Mouse (Mus musculus) mesoderm, embryonic 11.5 days (tissue): Measurements from ENCODE around the gene Pip5k1b.

ENCODE experiments used
- DNase-seq: peaks from one replicate; pipeline ENCODE4 v3.0.0-alpha.2; 2012; ENCODE audit warnings: low read depth, low spot score

Pip5k1b gene

DNA sequence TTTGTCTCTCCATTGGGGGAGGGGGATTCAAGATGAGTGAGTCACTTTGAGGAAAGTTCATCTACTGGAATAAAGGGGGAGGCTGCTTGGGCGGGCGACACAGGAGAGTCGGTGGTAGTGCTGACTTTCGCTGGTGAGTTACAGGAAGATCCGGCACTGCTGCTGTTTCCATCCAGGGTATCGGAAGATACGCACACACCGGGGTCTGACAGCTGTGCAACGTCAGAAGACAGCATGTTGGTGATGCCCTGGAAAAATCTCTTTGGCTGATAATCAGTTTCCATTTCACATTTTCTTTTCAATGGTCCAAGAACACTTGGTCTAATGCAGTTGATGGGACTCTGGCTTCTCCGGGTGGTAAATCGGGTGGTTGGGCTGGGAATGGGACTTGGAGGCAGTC lies 79.2 kb downstream of the Pip5k1b start:
- DNase-seq: peak; percentile 15

DNA sequence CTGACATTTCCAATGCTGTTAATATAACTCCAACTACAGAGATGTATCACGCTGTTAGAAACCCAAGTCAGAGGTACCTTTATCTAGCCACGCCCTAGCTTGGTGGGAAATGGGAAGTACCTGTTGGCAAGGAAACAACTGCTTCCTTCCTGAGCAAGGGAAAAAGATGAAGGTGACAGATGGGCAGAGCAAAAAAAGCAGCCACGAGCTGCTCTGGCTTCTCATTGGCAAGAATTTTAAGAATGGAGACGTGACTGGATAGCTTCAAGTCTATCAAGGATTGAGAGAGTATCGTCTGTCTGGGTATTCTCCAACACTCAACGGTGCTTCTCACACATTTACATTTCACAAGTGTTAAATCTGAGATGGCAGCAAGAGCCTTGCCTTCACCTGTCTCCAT lies 80.4 kb downstream of the Pip5k1b start:
- no peak for DNase-seq

DNA sequence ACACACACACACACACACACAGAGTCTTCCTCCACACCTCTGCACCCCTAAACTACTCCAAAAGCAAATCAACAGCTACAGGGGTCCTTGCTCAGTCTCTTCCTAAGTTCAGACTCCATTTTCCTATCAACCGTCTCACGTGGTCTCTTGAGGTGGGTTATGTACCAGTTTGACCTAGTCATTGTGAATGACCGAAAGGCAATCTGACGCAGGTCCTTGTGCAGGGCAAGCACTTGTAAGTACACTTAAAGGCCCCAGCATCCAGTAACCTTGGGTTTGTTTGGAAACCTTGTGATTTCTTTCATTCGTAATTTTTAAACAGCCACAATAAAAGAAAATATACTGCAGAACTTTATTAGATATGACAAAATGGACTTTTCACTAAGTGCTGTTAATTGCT lies 83.2 kb downstream of the Pip5k1b start:
- no peak for DNase-seq

DNA sequence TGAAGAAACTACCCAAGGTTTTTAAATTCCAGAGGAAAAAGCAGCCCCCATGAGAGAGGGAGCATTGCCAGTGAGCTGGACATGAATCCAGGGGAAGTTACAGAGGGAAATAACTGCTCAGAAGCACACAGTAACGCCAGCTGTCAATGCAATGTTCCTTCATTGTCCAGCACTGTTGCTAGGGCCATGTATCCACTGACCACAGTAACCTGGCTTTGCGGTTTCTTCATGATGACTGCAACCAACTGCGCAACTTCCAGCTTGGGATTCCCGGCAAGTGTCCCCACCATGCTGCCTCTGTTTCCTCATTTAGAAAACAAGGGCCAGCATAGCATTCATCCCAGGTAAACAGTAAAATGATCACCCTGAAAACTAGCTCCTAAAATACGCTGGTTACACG lies 84.1 kb downstream of the Pip5k1b start:
- no peak for DNase-seq

DNA sequence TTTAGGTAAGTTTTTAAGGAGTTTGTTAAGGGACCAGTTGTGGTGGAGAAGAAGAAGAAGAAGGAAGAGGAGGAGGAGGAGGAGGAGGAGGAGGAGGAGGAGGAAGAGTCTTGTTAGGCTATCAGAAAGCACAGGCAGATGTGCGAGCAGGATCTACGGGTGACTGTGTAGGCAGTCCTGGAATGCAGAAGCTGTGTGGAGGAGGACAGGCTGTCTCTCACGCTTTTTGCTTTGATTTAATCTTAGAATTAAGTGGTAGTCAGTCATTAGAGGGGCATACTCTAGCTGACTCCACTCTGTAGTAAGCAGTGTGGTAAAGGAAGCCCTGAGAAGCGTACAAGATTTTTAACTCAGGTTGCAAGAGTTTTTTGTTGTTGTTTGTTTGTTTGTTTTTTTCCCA lies 86.5 kb downstream of the Pip5k1b start:
- DNase-seq: no peak

DNA sequence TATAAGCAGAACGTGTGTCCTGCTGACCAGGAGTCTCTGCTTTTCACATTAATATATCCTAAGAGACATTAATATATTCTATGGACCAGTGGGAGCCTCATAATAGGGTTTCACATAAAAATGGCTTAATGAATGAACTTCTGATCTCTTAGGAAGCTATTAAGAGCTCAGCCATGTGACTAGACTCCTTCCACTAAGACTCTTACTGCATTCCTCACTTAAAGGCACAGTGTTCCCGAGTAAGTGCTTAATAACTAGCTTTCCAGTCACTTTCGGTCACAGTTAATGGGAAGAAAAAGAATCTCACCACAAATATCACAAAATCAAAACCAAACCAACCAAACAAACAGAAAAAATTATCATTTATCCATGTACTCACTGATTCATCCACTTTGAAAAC lies 87.1 kb downstream of the Pip5k1b start:
- DNase-seq: no peak

DNA sequence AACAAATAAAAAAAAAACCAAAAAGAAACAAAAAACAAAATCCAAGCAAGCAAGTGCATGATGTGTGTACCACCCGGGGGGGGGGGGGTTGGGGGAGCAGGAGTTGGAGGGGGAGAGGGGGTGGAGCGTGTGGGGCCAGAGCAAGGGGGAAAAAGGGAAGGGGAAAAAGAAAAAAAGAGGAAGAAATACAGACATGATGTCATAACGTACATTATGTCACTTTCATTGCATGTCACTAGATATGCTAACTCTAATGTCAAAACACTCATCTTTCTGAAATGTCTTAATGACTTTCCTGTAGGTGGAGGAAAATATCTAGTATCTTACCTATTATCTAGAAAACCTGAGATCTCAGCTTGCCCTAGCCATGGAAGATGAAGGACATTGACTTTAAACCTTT lies 92.7 kb downstream of the Pip5k1b start:
- DNase-seq: no peak

DNA sequence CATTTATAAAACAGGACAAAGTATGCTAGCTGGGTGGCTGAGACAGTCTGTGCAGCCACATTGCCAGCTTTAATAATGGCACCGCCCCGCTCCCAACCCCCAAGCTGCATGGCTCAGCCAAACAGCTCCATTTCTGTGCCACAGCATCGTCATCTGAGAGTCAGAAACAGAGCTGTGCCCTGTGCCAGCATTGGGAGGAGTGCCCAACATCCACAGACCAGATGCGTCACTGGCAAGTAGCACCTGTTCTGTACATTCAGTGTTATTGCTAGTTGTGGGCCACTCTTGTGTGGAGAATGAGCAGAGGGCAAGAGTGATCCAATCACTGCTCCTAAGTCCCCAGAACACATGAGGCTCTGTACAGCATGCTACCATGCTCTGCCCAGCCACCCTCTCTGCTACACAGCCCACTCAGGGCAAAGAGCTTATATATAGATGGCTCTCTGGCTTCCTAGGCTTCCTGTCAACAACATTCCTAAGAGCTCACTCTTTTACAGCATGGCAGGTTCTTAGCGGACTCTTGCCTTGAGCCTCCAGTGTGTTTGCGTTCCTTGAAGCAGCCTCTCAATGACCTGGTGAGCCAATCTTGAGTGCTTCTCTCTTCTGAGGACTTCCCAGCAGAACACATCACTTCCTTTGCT lies 99.0 kb downstream of the Pip5k1b start:
- no peak for DNase-seq

DNA sequence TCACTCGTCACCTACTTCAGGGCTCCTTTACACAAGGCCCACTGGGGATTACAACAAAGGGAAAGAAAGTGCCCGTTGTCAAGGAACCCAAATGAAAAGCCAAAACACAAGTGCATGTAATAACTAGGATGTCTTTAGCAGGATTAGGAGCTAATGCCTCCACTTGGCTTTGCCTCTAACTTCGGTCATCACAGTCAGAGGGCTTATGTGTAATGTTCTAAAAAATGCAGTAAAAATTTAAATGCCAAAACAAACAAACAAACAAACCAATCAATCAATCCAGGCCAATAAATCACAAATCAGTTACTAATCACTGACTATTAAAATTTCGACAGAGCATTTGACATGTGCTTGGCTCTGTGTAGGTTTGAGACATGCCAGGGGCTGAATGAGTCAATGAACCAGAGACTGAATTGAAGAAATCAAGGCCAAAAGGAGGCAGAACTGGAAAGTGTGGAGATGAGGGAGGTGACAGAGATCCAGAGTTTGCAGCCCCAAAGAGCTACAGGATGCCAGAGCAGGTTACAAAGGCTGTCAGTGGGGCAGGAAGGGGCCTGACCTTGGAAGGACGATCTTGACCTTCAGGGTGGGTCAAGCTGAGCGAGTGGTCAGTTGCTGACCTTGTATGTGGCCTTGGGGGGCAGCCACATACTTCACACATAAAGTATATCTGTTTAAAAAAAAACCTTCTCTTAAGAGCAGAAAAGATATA lies 100.3 kb downstream of the Pip5k1b start:
- DNase-seq: no peak

DNA sequence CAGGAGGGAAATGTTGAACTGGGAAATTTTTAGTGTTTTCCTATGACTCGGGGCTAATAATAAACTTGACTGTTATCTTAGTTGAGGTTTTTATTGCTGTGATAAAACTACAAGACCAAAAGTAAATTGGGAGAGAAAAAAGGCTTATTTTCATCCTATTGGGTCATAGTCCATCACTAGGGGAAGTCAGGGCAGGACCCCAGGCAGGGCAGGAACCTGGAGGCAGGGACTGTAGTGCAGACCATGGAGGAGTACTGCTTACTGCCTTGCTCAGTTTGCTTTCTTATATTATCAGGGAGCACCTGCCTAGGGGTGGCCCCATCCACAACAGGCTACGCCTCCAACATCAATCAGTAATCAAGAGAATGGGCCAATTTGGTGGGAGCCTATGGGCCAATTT lies 101.2 kb downstream of the Pip5k1b start:
- no peak for DNase-seq

DNA sequence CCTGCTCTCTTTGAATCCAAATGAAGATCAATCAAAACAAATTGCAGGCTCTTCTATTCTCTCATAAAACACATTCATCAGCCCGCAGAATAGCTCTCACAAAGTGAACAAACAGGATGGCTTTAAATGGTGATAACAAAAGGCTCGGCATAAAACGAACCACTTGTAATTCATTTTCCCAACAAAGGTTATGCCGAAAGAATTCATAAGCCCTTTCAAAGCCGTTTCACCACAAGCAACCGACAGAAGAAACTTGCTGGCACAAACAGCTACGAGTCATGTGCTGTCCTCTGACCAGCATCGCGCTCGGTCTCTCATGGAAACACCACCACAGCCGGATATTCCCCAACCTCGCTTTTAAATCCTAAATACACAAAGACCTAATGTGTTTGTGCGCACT lies 102.3 kb downstream of the Pip5k1b start:
- DNase-seq: peak; percentile 12

DNA sequence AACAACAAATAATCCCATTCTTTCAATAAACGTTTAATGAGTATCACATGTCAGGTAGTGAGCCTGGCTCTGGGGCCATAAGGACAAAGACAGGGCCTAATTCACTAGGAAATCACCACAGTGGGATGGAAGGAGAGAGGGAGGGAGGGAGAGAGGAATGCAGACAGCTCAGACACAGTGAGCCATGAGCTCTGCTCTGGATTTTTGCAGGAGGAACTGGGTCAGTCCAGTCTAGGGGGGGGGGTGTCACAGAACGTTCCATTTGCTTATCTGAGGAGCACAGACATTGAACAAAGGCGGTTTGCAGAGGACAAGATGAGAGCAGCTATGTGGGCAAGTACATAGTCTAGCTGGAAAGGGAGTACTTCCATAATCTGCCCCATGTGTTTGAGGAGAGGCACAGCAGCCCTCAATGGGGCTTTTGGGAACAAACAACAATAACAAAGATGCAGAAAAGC lies 103.2 kb downstream of the Pip5k1b start:
- peak; percentile 75 for DNase-seq

DNA sequence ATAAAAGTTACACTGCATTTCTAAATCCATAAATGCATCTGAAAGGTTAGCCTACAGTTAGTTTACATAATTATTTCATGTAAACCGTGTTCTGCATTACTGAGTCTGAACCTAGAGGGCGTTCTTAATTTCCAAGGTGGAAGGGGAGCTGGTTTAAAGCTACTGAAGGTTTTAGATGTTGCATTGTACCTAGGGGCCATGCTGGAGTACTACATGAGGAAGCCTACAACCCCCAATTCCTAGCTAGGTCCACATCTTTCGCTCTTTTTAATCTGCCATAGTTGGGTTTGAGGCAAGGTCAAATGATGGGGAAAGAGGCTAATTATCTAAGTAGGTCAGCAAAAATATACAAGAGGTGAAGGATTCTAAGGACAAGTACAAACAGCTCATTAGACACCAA lies 104.0 kb downstream of the Pip5k1b start:
- no peak for DNase-seq

DNA sequence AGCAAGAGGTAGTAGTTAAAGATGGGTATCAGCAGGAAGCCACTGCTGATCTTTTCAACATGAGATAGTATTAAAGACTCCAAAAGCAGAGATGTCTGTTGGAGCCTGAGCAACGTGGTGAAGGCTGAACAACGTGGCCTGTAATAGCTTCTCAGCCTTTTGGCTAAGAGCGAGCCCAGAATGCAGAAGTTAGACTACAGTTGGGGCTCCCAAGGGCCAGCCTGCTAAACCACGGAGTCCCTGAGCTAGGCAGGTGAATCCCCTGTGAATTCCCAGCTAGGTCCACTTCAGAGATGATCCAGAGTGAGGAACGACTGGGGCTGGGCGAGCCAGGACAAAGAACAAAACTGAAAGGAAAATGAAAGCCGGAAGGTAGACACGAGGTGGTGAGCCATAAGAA lies 104.9 kb downstream of the Pip5k1b start:
- DNase-seq: no peak

DNA sequence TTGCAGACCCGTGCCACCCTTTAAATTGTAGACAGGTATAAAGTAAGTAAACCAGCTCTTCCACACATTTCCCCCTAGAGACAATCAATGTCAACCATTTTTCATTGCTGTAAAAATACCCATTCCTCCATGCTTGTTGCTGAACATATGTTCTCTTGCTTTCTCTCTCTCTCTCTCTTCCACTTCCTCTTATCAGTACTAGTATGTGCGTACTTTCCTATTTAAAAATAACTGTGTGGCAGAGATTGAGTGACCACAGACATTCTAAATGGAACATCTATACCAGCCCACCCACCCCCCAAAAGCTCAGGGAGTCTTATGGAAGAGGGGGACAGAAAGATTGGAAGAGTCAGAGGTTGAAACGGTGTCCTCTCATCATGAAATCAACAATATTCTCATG lies 111.3 kb downstream of the Pip5k1b start:
- no peak for DNase-seq

DNA sequence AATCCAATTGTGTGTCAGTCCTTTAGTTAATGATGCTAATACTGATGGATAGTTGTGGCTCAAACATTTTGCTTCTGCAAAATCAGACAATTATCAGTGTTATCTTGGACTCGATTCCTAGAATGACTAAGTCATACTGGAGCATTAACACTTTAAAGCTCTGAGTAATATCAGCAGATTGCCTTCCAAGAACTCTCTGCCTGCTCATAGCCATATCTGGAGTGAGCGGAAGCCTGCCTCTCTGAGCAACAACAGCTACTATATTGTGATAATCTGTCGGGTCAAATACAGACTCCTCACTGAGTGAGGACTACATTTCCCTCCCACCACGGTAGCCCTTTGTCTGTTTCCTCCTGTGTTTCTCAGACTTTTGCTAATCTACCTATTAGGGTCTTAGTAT lies 116.0 kb downstream of the Pip5k1b start:
- DNase-seq: no peak

DNA sequence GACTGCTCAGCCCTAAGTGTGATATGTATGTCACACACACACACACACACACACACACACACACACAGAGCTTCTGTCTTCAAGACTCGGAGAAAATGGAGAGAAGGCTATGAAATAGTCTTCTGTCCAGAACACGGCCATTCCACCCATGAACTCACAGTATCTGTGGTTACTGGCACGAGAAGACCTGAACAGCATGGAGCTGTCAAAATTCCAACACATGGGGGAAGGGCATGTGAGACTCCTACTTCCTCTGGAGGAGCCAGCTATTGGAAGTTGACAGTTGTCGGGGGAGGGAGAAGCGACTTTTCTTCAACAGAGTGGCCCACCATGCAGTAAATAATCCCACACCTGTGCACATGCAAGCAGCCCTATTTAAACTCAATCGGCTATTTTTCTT lies 121.4 kb downstream of the Pip5k1b start:
- no peak for DNase-seq

DNA sequence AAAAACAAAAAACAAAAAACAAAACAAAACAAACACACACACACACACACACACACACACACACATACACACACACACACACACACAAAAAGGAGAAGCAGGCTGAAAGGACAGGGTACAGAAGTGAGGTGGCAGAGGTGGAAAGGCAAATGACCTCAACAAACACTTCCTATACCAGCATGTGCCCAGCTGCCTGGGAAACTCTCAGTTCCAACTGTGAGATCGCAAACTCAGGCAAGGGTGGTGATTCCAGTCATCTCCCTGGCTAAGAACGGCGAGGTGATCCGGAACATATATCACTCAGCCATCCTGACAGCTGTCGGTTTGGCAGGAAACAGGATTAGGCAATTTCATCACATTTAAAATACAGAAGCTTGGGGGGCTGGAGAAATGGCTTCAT lies 123.2 kb downstream of the Pip5k1b start:
- DNase-seq: no peak

DNA sequence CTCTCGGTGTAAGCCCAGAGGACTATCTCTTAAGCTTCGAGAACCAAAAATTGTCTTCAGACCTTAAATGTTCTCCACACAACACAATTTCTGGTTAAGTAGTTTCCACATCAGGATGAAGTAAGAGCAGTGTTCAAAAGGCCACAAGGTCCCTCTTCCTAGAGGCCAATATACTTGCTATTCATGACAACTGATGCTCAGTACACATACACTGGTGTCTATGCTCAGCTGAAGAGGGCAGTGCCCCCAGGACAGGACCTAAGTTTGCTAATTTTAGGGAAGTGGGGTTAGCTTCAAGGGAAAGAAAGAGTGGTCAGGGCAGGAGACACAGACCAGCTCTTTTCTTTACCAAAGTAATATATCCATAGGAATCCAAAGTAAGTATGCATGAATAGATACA lies 124.3 kb downstream of the Pip5k1b start:
- no peak for DNase-seq

DNA sequence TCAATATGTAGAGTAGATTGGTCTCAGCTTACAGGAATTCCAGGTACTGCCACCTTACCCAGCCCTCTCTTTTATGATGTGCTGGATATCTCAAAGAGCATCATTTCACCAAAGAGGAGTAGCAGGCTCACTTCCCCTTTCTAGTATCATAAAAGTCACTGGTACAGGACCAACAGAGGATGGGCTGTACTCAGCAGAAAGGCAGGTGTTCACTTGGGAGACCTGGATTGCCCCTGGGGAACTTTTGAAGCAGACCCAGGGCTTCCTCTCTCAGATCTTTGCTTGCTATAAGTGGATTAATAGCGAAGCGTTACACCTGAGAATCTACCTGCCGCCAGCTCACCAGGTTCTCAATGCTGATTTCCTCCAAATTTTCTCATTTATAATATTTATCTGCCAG lies 127.7 kb downstream of the Pip5k1b start:
- DNase-seq: no peak

DNA sequence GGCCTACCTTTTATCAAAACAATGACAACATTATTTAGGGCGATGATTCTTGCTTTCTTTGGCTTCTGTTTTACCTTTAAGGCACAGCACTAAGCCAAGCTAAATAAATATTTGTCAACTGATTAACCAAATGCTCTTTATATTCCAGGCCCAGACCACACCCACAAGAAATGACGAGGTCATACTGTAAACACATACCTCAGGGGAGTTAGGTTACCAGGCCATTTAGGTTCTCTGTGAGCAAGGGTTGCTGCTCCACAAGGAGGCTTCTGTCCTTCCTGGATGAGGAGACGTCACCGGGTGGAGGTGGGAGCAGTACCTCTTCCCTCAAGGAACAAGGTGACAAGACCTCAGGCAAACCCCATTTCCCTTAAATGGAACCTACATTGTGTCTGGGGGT lies 128.4 kb downstream of the Pip5k1b start:
- no peak for DNase-seq

DNA sequence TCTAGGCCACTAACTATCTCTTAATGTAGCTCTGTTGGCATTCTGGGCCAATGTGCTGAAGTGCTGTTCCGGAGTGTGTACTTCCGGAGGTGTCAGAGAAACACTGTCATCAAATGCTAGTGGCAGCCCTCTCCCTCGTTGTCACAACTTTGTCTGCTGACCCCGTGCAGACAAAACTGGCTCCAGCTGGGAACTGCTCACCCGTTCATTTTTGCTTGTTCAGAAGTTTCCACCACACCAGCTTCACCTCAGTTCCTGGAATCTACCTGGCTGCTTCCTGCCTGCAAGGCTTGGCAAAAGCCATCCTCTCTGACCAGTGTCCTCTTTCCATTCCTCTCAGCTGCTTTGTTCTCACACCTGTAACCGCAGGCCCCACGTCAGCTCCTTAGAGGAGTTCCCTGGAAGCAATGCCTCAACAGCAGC lies 128.9 kb downstream of the Pip5k1b start:
- no peak for DNase-seq

DNA sequence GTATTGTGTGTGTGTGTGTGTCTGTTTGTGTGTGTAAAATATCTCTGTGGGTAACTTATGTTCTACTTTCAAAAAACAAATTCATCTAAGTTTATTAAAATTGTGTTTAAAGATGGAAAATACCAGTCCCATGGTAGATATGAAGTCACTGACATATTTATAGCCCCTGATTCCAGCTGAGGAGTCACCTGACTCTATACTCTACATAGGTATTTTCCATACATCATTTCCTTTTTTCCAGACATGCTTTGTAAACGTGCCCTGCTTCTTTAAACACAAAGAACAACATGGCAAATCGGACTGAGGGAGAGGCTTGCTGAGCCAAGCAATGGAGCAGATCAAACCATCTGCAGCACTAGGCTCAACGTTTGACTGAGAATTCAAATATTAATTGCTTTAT lies 137.6 kb downstream of the Pip5k1b start:
- DNase-seq: no peak

DNA sequence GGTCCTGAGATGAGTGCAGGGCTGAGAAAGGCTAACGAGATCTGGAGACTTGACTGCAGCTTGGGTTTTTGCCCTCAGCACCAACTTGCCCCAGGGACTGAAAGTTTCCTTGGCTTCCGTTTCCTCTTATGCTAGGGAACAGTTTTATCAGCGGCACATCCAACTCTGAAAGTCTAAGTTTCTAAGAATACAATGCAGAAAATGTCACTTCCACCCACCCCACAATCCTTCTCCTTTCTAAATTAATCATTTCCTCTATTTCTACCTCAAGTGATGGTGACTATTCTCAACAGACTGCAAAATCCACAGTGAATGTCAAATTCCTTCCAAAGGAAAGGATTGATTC lies 138.0 kb downstream of the Pip5k1b start:
- no peak for DNase-seq
